Mouse (Mus musculus): Measurements from ENCODE around the gene Ntrk2. TPM values are rescaled to one million over a fixed set of nuclear protein-coding genes. Genes with fewer than 3 reads are reported as not detected.

The Ntrk2 gene
- polyA plus RNA-seq, 1 experiment: 6.1 TPM

GRCm38 (mm10) chr13:58809930-58810329 is 3.6 kb downstream of the Ntrk2 start:
- no peaks in the 10 kb centered on the region for H3K36me3 ChIP-seq (ENCODE audit: control insufficient read depth, insufficient read depth, low read length)
- TF ChIP-seq POLR2A (IDR thresholded peaks at IDR 0.05; ENCODE audit: low read depth, low read length) (no peak), CTCF (conservative IDR thresholded peaks at IDR 0.05; ENCODE audit: insufficient read depth, insufficient read length, low read depth, low read length) (no peak)
- no peak overlapping the region for H3K27ac ChIP-seq (ENCODE audit: insufficient read depth, low read depth, low read length)
- no peak overlapping the region for H3K4me3 ChIP-seq (ENCODE audit: insufficient read depth, low read depth, low read length)
- no peak for DNase-seq
- WGBS: 92% methylated on average over 8 of the region's 8 CpGs
- no peaks in the 10 kb centered on the region for H3K4me1 ChIP-seq (ENCODE audit: control insufficient read depth, insufficient read depth, low read length)
- H3K27me3 ChIP-seq (replicated peaks; ENCODE audit: control insufficient read depth, insufficient read depth, low read length): no peaks in the 10 kb centered on the region

GRCm38 (mm10) chr13:58824752-58825151 is 18.4 kb downstream of the Ntrk2 start:
- DNase-seq: no peak
- no peak overlapping the region for H3K27ac ChIP-seq (ENCODE audit: insufficient read depth, low read depth, low read length)
- WGBS: 45% methylated on average over 7 of the region's 7 CpGs
- no peaks in the 10 kb centered on the region for H3K4me1 ChIP-seq (ENCODE audit: control insufficient read depth, insufficient read depth, low read length)
- H3K36me3 ChIP-seq (ENCODE audit: control insufficient read depth, insufficient read depth, low read length): no peaks in the 10 kb centered on the region
- TF ChIP-seq CTCF (conservative IDR thresholded peaks at IDR 0.05; ENCODE audit: insufficient read depth, insufficient read length, low read depth, low read length) (no peak), POLR2A (IDR thresholded peaks at IDR 0.05; ENCODE audit: low read depth, low read length) (no peak)
- H3K27me3 ChIP-seq (replicated peaks; ENCODE audit: control insufficient read depth, insufficient read depth, low read length): no peaks in the 10 kb centered on the region
- H3K4me3 ChIP-seq (ENCODE audit: insufficient read depth, low read depth, low read length): no peak overlapping the region

GRCm38 (mm10) chr13:58826356-58827197 is 20.2 kb downstream of the Ntrk2 start:
- H3K36me3 ChIP-seq (ENCODE audit: control insufficient read depth, insufficient read depth, low read length): no peaks in the 10 kb centered on the region
- WGBS: 77% methylated on average over 14 of the region's 14 CpGs
- DNase-seq: no peak
- no peak overlapping the region for H3K4me3 ChIP-seq (ENCODE audit: insufficient read depth, low read depth, low read length)
- no peaks in the 10 kb centered on the region for H3K4me1 ChIP-seq (ENCODE audit: control insufficient read depth, insufficient read depth, low read length)
- no peaks in the 10 kb centered on the region for H3K27me3 ChIP-seq (replicated peaks; ENCODE audit: control insufficient read depth, insufficient read depth, low read length)
- H3K27ac ChIP-seq (ENCODE audit: insufficient read depth, low read depth, low read length): no peak overlapping the region
- TF ChIP-seq POLR2A (IDR thresholded peaks at IDR 0.05; ENCODE audit: low read depth, low read length) (no peak), CTCF (conservative IDR thresholded peaks at IDR 0.05; ENCODE audit: insufficient read depth, insufficient read length, low read depth, low read length) (no peak)

- H3K36me3 ChIP-seq (ENCODE audit: control insufficient read depth, insufficient read depth, low read length): no peaks in the 10 kb centered on the region
- H3K4me1 ChIP-seq (ENCODE audit: control insufficient read depth, insufficient read depth, low read length): no peaks in the 10 kb centered on the region
- no peak for DNase-seq
- H3K27me3 ChIP-seq (replicated peaks; ENCODE audit: control insufficient read depth, insufficient read depth, low read length): no peaks in the 10 kb centered on the region
- no peak overlapping the region for H3K27ac ChIP-seq (ENCODE audit: insufficient read depth, low read depth, low read length)
- no peak for TF ChIP-seq POLR2A (IDR thresholded peaks at IDR 0.05; ENCODE audit: low read depth, low read length)
- TF ChIP-seq CTCF (conservative IDR thresholded peaks at IDR 0.05; ENCODE audit: insufficient read depth, insufficient read length, low read depth, low read length): no peak
- 79% methylated on average over 4 of the region's 4 CpGs for WGBS
- H3K4me3 ChIP-seq (ENCODE audit: insufficient read depth, low read depth, low read length): no peak overlapping the region
Measured at GRCm38 (mm10) chr13:58831999-58832398, 25.6 kb downstream of the Ntrk2 start.

- H3K36me3 ChIP-seq (ENCODE audit: control insufficient read depth, insufficient read depth, low read length): no peaks in the 10 kb centered on the region
- no peak overlapping the region for H3K27ac ChIP-seq (ENCODE audit: insufficient read depth, low read depth, low read length)
- WGBS: 64% methylated on average over 4 of the region's 4 CpGs
- H3K4me3 ChIP-seq (ENCODE audit: insufficient read depth, low read depth, low read length): no peak overlapping the region
- no peaks in the 10 kb centered on the region for H3K4me1 ChIP-seq (ENCODE audit: control insufficient read depth, insufficient read depth, low read length)
- TF ChIP-seq POLR2A (IDR thresholded peaks at IDR 0.05; ENCODE audit: low read depth, low read length): no peak
- TF ChIP-seq CTCF (conservative IDR thresholded peaks at IDR 0.05; ENCODE audit: insufficient read depth, insufficient read length, low read depth, low read length): no peak
- no peaks in the 10 kb centered on the region for H3K27me3 ChIP-seq (replicated peaks; ENCODE audit: control insufficient read depth, insufficient read depth, low read length)
- no peak for DNase-seq
Measured at GRCm38 (mm10) chr13:58834726-58835125, 28.4 kb downstream of the Ntrk2 start.

GRCm38 (mm10) chr13:58836891-58837290 is 30.5 kb downstream of the Ntrk2 start:
- TF ChIP-seq POLR2A (IDR thresholded peaks at IDR 0.05; ENCODE audit: low read depth, low read length): no peak
- no peak for TF ChIP-seq CTCF (conservative IDR thresholded peaks at IDR 0.05; ENCODE audit: insufficient read depth, insufficient read length, low read depth, low read length)
- Histone ChIP-seq H3K36me3 (ENCODE audit: control insufficient read depth, insufficient read depth, low read length) (no peaks in the 10 kb centered on the region), H3K4me3 (ENCODE audit: insufficient read depth, low read depth, low read length) (no peak overlapping the region), H3K4me1 (ENCODE audit: control insufficient read depth, insufficient read depth, low read length) (no peaks in the 10 kb centered on the region), H3K27me3 (replicated peaks; ENCODE audit: control insufficient read depth, insufficient read depth, low read length) (no peaks in the 10 kb centered on the region; the same call in 1 of the 2 replicates), H3K27ac (ENCODE audit: insufficient read depth, low read depth, low read length) (no peak overlapping the region)
- DNase-seq: no peak
- 79% methylated on average over 1 of the region's 1 CpGs for WGBS

GRCm38 (mm10) chr13:58838110-58838509 is 31.7 kb downstream of the Ntrk2 start:
- no peaks in the 10 kb centered on the region for H3K4me1 ChIP-seq (ENCODE audit: control insufficient read depth, insufficient read depth, low read length)
- no peaks in the 10 kb centered on the region; the same call in 1 of the 2 replicates for H3K27me3 ChIP-seq (replicated peaks; ENCODE audit: control insufficient read depth, insufficient read depth, low read length)
- WGBS: 83% methylated on average over 8 of the region's 8 CpGs
- no peak for DNase-seq
- no peaks in the 10 kb centered on the region for H3K36me3 ChIP-seq (ENCODE audit: control insufficient read depth, insufficient read depth, low read length)
- TF ChIP-seq CTCF (conservative IDR thresholded peaks at IDR 0.05; ENCODE audit: insufficient read depth, insufficient read length, low read depth, low read length) (no peak), POLR2A (IDR thresholded peaks at IDR 0.05; ENCODE audit: low read depth, low read length) (no peak)
- no peak overlapping the region for H3K4me3 ChIP-seq (ENCODE audit: insufficient read depth, low read depth, low read length)
- no peak overlapping the region for H3K27ac ChIP-seq (ENCODE audit: insufficient read depth, low read depth, low read length)
